Mouse (Mus musculus) thymus, postnatal 4 days (tissue): ENCODE data around the gene Kif5c.

Experiments
- DNase-seq: peaks from one replicate; pipeline ENCODE4 v3.0.0; 2021

Kif5c gene

DNA sequence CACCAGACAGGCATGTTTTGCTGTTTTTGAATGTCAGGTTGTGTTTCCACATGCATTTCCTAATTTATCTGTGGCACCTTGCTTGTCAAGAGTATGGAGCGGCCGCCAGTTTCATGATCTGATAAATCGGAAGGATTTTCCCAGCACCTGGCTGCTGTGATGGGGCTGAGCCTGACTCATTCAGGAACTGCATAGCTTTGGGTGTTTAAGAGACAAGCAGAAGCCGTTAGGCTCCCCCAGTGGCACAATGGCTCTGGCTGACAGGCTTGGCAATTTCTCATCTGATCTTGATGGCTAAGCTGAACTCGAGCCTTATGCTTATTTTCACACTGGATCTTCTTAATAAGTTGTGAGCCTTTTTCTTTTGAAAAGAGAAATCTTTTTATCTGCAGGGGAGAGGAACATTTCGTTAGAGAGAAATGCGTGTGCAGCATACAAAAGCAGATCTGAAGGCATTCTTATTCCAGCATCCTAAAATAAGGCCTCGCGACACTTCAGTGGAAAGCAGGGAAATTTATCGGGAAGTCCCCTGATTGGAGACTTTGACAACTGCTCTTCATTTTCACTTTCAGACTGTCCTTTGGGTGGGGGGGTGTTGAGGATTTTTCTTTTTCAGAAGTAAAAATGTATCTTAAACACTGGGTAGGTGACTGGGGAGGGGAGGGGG lies 132.6 kb downstream of the Kif5c start:
- no peak for DNase-seq

DNA sequence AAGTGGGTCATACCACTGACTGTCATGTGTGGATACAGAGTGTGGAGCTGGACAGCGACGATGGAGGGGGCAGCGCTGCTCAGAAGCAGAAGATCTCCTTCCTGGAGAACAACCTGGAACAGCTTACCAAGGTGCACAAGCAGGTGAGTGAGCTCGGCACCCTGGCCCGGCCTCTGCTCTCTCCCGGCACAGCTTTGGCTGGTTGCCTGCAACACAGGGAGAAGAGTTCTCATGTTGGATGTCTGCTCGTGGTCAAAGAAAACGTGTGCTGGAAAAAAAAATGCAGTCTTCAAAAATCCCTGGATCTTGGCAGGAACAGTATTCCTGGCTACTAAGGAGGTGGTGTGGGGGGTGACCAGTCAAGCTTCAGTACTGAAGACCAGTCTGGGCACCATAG lies 133.1 kb downstream of the Kif5c start:
- no peak for DNase-seq

- DNase-seq: no peak
Measured at GRCm38 (mm10) chr2:49753062-49753461, 134.0 kb downstream of the Kif5c start.

DNA sequence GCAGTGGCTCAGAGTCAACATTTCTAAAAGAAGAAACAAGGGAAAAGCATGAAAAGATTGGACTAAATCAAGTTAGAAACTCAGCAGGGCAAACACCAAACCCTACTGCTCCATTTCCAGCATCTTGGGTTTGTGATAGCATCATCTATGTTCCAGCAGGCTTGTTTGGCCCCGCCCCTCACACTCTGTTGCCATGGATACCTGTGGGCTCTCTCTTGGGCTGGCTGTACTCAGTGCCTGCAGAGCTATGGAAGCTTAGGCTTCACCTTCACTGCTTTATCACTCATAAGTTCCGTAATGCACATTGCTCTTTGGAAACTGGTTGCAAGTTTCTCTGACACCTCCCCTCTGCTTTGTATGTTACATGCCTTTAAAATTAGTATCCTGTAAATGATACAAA lies 136.0 kb downstream of the Kif5c start:
- DNase-seq: peak; percentile 60

DNA sequence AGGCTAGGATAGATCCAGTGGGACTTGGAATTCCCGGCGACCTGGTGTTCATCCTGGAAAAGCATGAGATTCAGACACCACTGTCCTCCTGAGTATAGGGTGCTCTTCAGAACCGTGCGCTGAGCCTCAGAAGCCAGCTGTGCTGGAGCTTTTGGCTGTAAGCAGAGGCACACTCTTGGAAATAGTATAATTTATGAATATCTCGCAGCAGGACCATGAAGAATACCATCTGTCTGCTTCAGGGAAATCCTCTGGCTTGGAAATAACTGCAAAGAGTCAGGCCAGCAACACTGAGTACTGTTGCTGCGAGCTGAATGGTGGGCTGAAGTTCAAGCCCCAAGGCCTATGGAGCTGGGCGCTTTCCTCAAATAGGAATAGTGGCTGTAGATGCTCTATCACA lies 138.5 kb downstream of the Kif5c start:
- DNase-seq: no peak

GRCm38 (mm10) chr2:49764331-49764946 lies 145.3 kb downstream of the Kif5c start:
- peak; percentile 47 for DNase-seq

GRCm38 (mm10) chr2:49768916-49769315 lies 149.8 kb downstream of the Kif5c start:
- DNase-seq: no peak

GRCm38 (mm10) chr2:49770440-49770839 lies 151.3 kb downstream of the Kif5c start:
- DNase-seq: no peak

DNA sequence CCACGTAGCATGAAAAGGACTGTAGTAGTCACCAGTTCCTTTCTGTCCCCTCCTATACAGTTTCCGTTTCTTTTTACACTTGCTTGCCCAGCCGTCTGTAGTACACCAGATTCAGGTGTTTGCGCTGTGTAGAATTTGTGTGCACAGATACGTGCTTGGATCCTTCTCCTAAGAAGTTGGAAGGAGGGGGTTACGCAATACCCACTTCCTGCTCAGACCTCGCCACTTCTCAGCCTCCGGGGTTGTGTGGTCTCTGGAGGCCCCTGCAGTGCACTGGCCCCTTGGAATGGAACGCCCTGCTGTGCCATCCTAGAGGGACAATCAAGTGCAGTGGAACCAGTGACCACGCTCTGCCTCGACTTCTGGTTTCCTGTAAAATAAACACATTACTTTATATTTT lies 152.1 kb downstream of the Kif5c start:
- DNase-seq: peak; percentile 25

GRCm38 (mm10) chr2:49773194-49773931 lies 154.3 kb downstream of the Kif5c start:
- no peak for DNase-seq

DNA sequence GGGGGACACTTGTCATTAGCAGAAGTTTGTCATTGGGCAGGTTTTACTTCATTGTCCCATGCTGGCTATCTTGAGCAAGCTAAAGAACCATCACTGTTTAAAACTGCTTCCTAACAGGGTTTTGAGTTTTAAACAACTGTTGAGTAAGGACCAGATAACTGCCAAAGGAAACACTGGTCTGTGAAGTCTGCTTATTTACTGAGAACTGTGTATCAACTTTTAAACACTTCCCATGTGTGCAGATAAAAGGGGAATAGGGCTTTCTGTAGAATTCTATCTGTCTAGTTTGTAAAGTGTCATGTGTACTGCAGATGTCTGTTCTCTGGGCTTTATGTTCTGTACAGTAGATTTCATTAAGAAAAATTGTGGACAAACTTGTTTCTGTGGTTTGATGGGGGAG lies 155.1 kb downstream of the Kif5c start:
- DNase-seq: no peak

DNA sequence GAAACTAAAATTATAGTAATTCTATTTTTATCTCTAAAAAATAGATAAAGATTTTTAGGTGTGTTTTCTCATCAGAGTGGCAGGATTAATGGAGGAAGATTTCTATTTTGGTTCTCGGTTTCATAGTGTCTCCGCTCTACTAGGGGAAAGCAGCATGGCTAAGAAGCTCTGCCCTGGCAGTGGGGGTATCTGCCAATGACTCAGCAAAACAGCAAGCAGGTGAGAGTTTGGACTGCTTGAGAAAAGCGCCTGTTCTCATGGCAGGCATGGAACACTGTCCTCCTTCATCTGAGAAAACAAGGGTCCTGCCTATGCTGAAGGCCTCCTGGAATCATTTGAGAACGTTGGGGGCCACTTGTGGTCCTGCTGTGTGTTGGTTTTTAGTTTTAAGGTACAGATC lies 156.1 kb downstream of the Kif5c start:
- DNase-seq: no peak

DNA sequence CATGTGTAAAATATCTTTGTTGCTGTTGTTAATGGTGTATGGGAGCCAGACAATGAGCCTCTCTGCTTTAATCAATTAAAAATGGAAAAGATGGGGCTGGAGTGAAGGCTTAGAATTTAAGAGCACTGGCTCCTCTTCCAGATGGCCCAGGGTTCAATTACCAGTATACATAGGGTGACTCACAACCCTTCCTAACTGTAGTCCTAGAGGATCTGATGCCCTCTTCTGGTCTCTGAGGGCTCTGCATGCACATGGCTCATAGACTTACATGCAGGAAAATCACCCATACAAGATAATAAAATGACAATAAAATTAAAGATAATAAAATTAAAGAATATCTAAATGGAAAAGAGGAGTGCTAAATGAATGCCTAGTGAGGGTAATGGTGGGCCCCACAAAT lies 156.6 kb downstream of the Kif5c start:
- DNase-seq: peak; percentile 37

GRCm38 (mm10) chr2:49776407-49776806 lies 157.3 kb downstream of the Kif5c start:
- DNase-seq: no peak

GRCm38 (mm10) chr2:49787376-49788050 lies 168.4 kb downstream of the Kif5c start, which contains the start of gene Lypd6b:
Gene Lypd6b (plus strand): TSS chr2:49787688.
- DNase-seq: peak; percentile 44

DNA sequence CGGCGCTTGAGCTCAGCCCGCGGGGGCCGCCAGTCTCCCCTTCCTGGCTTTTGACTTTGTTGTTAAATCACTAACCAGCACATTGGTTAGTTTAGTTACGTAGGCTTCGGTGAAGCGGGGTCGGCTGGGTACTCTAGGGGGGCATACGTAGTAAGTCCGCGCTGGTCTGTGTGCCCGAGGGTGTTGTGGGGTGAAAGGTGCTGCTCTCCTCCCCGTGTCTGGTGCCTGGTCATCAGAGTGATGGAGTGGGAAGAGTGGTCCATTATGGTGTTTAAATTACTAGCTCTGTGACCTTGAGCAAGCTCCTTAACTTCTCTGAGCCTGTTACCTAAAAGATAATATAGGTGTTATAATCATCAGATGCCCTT lies 168.9 kb downstream of the Kif5c start:
- no peak for DNase-seq

DNA sequence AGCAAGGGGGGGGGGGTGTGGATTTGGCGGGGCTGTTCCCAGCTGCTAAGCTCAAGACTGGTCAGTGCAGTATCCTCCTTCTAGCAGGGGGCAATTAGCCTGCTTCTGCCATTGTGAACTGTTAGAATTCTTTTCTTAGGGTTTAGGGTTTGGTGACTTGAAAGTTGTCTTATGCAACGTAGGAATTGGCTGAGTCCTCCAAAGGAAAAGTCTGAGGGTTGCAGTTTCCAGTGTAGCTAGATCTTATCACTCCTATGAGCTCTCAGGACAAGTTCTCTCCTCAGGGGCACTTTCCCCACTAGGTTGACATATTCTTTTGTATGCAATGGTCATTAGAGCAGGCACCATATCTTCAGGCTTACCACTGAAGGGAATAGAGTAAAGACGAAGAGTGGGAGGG lies 169.5 kb downstream of the Kif5c start:
- DNase-seq: no peak

DNA sequence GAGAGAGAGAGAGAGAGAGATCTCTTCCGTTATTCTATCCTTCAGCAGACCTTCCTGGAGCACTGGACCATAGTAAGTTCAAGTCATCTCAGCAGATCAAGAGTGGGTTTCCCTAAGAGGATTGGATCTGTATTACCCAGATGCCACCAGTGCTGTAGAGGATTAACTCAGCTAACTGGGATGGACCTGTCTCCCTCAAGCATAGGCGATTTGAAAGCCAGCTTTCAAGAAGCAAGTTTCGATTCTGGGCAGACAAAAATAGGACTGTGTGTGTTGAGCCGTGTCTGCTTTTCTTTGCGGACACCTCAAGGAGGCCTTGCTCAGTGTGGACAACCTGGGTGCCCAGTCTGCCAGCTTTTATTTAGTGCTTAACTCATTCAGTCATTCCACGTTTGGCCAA lies 170.0 kb downstream of the Kif5c start:
- DNase-seq: no peak

- no peak for DNase-seq
Measured at GRCm38 (mm10) chr2:49789504-49789903, 170.4 kb downstream of the Kif5c start.

DNA sequence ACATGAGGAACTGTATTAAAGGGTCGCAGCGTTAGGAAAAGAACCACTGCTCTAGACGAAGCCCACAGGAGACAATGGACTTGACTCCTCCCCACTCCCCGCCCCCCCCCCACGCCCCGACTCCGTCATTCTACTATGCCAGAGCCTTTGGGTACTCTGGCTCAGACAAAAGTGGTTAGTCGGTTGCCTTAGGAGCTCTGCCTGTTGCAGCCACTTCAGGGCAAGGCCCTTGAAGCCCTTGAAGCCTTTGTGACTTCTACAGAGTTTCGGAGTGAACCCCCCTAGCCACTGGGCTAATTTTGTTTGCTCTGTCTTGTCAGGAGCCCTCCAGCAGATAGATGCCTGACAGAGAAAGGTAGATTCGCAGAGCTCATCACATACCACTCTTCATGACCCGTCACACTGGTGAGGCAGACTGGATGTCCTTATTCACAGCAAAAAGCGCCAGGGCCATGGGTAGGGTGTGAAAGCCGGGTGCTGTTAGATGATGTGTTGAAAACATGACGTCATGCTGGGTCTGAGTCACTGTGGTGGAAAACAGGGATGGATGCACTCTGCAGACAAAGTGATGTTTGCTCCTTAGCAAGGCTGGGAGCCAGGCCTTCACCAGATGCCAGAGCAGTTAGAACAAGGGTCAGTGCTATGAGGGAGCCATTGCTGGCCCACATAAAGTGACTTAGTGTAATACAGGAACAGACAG lies 178.5 kb downstream of the Kif5c start:
- no peak for DNase-seq

- no peak for DNase-seq
Measured at GRCm38 (mm10) chr2:49804448-49804847, 185.3 kb downstream of the Kif5c start.

DNA sequence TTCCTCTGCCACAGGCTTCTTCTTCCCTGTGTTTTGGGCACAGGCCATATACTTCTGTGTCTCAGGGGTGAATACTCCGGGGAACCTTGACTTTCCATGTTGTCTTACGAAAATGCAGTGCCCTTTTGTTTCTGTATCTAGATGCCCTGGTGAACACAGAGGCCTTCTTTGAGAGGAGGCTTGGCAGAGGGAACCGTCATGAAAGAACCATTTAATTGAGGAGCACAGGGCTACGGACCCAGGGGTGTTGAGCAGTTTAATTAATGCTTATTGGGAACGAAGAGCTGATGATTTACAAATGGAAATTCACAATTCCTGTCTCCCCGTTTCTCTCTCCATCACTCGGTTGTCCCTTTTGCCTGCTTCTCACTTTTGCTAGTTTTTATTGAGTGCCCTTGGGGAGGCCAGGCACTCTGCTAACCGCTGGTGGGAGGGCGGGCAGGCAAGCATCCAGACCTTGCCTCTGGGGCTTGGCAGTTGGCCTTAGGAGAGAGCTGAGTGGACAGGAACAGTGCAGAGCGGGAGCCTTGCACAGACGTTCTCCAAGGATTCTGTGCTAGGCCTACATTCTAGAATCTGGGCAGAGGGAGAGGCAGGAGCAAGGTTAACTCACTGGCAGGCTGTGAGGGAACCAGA lies 186.8 kb downstream of the Kif5c start:
- no peak for DNase-seq

DNA sequence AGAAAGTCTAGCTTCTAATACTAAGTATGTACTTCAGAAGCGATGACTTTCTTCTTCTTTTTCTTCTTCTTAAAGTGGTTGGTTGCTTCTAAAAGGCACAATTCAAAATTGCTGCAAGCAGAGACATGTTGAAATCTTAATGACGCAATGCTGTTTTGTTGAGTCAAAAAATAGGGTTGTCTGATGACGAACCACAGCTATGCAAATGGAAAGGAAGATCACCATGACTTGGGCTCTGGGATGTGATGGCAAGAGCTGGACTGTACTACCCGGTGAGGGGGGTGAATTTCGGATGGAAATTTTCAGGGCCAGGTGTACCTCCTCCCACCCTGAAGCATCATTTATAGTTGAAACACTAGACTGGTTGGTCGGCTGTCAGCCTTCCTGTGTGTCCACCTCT lies 190.4 kb downstream of the Kif5c start:
- no peak for DNase-seq
